Mouse (Mus musculus): ENCODE measurements around the gene Ar. TPM values are rescaled to one million over a fixed set of nuclear protein-coding genes. Genes with fewer than 3 reads are reported as not detected.
A peak's percentile ranks its signal among the peaks of the same experiment; 100 is the strongest.

Gene Ar
- 0.08 and 0.13 TPM in 2 replicates for polyA plus RNA-seq (2014; fragmentation: Nextera tagmentation; extraction: Ambion mirVana)

DNA sequence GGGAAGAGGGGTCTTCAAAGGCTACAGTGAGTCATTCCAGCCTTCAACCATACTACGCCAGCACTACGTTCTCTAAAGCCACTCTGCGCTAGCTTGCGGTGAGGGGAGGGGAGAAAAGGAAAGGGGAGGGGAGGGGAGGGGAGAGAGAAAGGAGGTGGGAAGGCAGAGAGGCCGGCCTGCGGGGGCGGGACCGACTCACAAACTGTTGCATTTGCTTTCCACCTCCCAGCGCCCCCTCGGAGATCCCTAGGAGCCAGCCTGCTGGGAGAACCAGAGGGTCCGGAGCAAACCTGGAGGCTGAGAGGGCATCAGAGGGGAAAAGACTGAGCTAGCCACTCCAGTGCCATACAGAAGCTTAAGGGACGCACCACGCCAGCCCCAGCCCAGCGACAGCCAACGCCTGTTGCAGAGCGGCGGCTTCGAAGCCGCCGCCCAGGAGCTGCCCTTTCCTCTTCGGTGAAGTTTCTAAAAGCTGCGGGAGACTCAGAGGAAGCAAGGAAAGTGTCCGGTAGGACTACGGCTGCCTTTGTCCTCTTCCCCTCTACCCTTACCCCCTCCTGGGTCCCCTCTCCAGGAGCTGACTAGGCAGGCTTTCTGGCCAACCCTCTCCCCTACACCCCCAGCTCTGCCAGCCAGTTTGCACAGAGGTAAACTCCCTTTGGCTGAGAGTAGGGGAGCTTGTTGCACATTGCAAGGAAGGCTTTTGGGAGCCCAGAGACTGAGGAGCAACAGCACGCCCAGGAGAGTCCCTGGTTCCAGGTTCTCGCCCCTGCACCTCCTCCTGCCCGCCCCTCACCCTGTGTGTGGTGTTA lies at the start of gene Ar:
TSS of gene Ar (plus strand) at position 239 of the 812 bp plus-strand sequence.
- Histone ChIP-seq H3K4me3 (ENCODE audit: low read depth, low read length) (peak within 1 kb of the TSS; percentile 32), H3K4me2 (ENCODE audit: low read depth, low read length, severe bottlenecking) (peak within 1 kb of the TSS; percentile 56), H3K4me1 (replicated peaks; ENCODE audit: control insufficient read depth, insufficient read depth, low read length) (no peaks in the 10 kb centered on the region), H3K27ac (ENCODE audit: low read depth, low read length) (no peak within 1 kb of the TSS), H3K9ac (ENCODE audit: low read length) (no peak within 1 kb of the TSS), H3K9me3 (ENCODE audit: control insufficient read depth, low read length) (no peaks in the 10 kb centered on the region), H3K27me3 (ENCODE audit: control insufficient read depth, insufficient read depth, low read length) (peaks cover 8% of the 10 kb centered on the region), H3K36me3 (ENCODE audit: control insufficient read depth, insufficient read depth, low read length) (no peaks in the 10 kb centered on the region)
- WGBS, result 20% methylated on average over 23 of the region's 27 CpGs
- peak; percentile 62 for ATAC-seq (replicated peaks; ENCODE audit: low FRiP score)
- DNase-seq (ENCODE audit: low spot score), result peak; percentile 52

GRCm38 (mm10) chrX:98149724-98150392 lies 1.3 kb downstream of the Ar start:
- H3K9ac ChIP-seq (ENCODE audit: low read length), result no peak overlapping the region

DNA sequence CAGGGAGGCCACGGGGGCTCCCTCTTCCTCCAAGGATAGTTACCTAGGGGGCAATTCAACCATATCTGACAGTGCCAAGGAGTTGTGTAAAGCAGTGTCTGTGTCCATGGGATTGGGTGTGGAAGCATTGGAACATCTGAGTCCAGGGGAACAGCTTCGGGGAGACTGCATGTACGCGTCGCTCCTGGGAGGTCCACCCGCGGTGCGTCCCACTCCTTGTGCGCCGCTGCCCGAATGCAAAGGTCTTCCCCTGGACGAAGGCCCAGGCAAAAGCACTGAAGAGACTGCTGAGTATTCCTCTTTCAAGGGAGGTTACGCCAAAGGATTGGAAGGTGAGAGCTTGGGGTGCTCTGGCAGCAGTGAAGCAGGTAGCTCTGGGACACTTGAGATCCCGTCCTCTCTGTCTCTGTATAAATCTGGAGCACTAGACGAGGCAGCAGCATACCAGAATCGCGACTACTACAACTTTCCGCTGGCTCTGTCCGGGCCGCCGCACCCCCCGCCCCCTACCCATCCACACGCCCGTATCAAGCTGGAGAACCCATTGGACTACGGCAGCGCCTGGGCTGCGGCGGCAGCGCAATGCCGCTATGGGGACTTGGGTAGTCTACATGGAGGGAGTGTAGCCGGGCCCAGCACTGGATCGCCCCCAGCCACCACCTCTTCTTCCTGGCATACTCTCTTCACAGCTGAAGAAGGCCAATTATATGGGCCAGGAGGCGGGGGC lies 2.0 kb downstream of the Ar start:
- peaks cover 8% of the 10 kb centered on the region for H3K27me3 ChIP-seq (ENCODE audit: control insufficient read depth, insufficient read depth, low read length)
- no peak overlapping the region for H3K27ac ChIP-seq (ENCODE audit: low read depth, low read length)
- WGBS, result 21% methylated on average over 33 of the region's 33 CpGs
- H3K9ac ChIP-seq (ENCODE audit: low read length), result no peak overlapping the region
- no peaks in the 10 kb centered on the region for H3K4me1 ChIP-seq (replicated peaks; ENCODE audit: control insufficient read depth, insufficient read depth, low read length)
- DNase-seq (ENCODE audit: low spot score) (peak; percentile 51), ATAC-seq (replicated peaks; ENCODE audit: low FRiP score) (peak; percentile 74)
- H3K36me3 ChIP-seq (ENCODE audit: control insufficient read depth, insufficient read depth, low read length), result no peaks in the 10 kb centered on the region
- H3K4me3 ChIP-seq (ENCODE audit: low read depth, low read length), result peak overlapping the region; percentile 32
- peak overlapping the region; percentile 56 for H3K4me2 ChIP-seq (ENCODE audit: low read depth, low read length, severe bottlenecking)
- H3K9me3 ChIP-seq (ENCODE audit: control insufficient read depth, low read length), result no peaks in the 10 kb centered on the region

More at GRCm38 (mm10) chrX:98149724-98150392, 1.3 kb downstream of the Ar start:
- ATAC-seq (replicated peaks; ENCODE audit: low FRiP score) (peak; percentile 55), DNase-seq (ENCODE audit: low spot score) (peak; percentile 53)
- no peaks in the 10 kb centered on the region for H3K36me3 ChIP-seq (ENCODE audit: control insufficient read depth, insufficient read depth, low read length)
- H3K4me2 ChIP-seq (ENCODE audit: low read depth, low read length, severe bottlenecking), result peak overlapping the region; percentile 56
- H3K9me3 ChIP-seq (ENCODE audit: control insufficient read depth, low read length), result no peaks in the 10 kb centered on the region
- H3K4me1 ChIP-seq (replicated peaks; ENCODE audit: control insufficient read depth, insufficient read depth, low read length), result no peaks in the 10 kb centered on the region
- 17% methylated on average over 18 of the region's 30 CpGs for WGBS
- peak overlapping the region; percentile 32 for H3K4me3 ChIP-seq (ENCODE audit: low read depth, low read length)
- peaks cover 8% of the 10 kb centered on the region for H3K27me3 ChIP-seq (ENCODE audit: control insufficient read depth, insufficient read depth, low read length)
- H3K27ac ChIP-seq (ENCODE audit: low read depth, low read length), result no peak overlapping the region

DNA sequence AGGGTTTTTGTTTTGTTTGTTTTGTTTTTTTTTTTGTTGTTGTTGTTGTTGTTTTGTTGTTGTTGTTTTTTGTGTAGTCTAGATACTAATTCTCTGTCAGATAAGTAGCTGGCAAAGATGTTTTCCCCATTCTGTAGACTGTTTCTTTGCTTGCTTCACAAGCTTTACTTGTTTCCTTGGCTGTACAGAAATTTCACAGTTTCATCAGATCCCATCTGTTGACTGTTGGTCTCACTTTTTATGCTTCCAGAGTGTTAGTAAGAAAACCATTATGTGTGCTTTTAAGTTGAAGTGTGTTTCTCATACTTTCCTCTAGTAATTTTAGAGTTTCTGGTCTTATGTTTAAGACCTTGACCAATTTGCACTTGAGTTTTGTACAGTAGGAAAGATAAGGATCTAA lies 41.2 kb downstream of the Ar start:
- Histone ChIP-seq H3K27me3 (ENCODE audit: control insufficient read depth, insufficient read depth, low read length) (no peaks in the 10 kb centered on the region), H3K36me3 (ENCODE audit: control insufficient read depth, insufficient read depth, low read length) (no peaks in the 10 kb centered on the region), H3K9me3 (ENCODE audit: control insufficient read depth, low read length) (no peaks in the 10 kb centered on the region), H3K27ac (ENCODE audit: low read depth, low read length) (no peak overlapping the region), H3K4me2 (ENCODE audit: low read depth, low read length, severe bottlenecking) (no peak overlapping the region), H3K9ac (ENCODE audit: low read length) (no peak overlapping the region), H3K4me1 (replicated peaks; ENCODE audit: control insufficient read depth, insufficient read depth, low read length) (no peaks in the 10 kb centered on the region), H3K4me3 (ENCODE audit: low read depth, low read length) (no peak overlapping the region)
- DNase-seq (ENCODE audit: low spot score) (no peak), ATAC-seq (replicated peaks; ENCODE audit: low FRiP score) (no peak)

DNA sequence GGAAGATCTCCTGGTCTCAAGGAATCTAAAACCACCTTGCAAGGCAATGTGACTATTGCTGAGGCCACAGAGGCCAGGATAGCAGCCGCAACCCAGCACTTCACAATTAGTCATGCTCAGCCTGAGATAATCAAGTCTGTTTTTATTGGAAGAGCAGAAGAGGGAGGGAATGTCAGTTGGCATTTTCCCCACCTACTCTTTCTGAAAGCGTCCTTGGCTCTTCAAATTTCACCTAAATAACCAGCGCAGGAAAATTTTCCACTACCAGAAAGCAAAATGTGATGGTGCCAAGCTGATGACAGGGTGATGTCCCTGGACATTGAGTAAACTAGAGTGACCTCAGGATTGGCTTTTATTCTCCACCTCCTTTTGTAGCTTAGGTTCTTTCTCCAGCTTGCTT lies 57.2 kb downstream of the Ar start:
- H3K4me3 ChIP-seq (ENCODE audit: low read depth, low read length), result no peak overlapping the region
- DNase-seq (ENCODE audit: low spot score) (no peak), ATAC-seq (replicated peaks; ENCODE audit: low FRiP score) (no peak)
- no peaks in the 10 kb centered on the region for H3K4me1 ChIP-seq (replicated peaks; ENCODE audit: control insufficient read depth, insufficient read depth, low read length)
- 65% methylated on average over 3 of the region's 3 CpGs for WGBS
- no peaks in the 10 kb centered on the region for H3K27me3 ChIP-seq (ENCODE audit: control insufficient read depth, insufficient read depth, low read length)
- no peaks in the 10 kb centered on the region for H3K36me3 ChIP-seq (ENCODE audit: control insufficient read depth, insufficient read depth, low read length)
- no peaks in the 10 kb centered on the region for H3K9me3 ChIP-seq (ENCODE audit: control insufficient read depth, low read length)
- H3K9ac ChIP-seq (ENCODE audit: low read length), result no peak overlapping the region
- H3K4me2 ChIP-seq (ENCODE audit: low read depth, low read length, severe bottlenecking), result no peak overlapping the region
- H3K27ac ChIP-seq (ENCODE audit: low read depth, low read length), result no peak overlapping the region

DNA sequence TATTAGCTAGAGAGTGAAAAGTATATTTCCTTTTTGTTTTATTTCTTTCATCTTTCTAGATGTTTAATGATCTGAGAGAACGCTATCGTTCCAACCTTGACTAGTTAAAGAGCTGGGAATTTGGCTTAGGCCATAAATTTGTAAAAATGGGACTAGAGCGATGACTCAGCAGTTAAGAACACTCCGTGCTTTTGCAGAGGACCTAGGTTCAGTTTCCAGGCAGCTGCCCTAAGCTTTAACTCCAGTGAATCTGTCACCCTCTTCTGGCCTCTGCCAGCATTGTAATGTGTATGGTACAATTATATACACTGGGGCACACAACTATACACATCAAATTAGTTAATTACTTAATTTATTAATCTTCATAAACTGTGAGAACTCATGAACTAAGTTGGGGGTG lies 58.6 kb downstream of the Ar start:
- H3K9ac ChIP-seq (ENCODE audit: low read length), result no peak overlapping the region
- no peaks in the 10 kb centered on the region for H3K27me3 ChIP-seq (ENCODE audit: control insufficient read depth, insufficient read depth, low read length)
- H3K36me3 ChIP-seq (ENCODE audit: control insufficient read depth, insufficient read depth, low read length), result no peaks in the 10 kb centered on the region
- DNase-seq (ENCODE audit: low spot score) (no peak), ATAC-seq (replicated peaks; ENCODE audit: low FRiP score) (no peak)
- no peak overlapping the region for H3K4me2 ChIP-seq (ENCODE audit: low read depth, low read length, severe bottlenecking)
- H3K27ac ChIP-seq (ENCODE audit: low read depth, low read length), result no peak overlapping the region
- no peaks in the 10 kb centered on the region for H3K9me3 ChIP-seq (ENCODE audit: control insufficient read depth, low read length)
- no peak overlapping the region for H3K4me3 ChIP-seq (ENCODE audit: low read depth, low read length)
- H3K4me1 ChIP-seq (replicated peaks; ENCODE audit: control insufficient read depth, insufficient read depth, low read length), result no peaks in the 10 kb centered on the region
- 84% methylated on average over 4 of the region's 4 CpGs for WGBS

- 83% methylated on average over 1 of the region's 1 CpGs for WGBS
- ATAC-seq (replicated peaks; ENCODE audit: low FRiP score), result no peak
- no peak overlapping the region for H3K4me3 ChIP-seq (ENCODE audit: low read depth, low read length)
Measured at GRCm38 (mm10) chrX:98216103-98216502, 67.5 kb downstream of the Ar start.

DNA sequence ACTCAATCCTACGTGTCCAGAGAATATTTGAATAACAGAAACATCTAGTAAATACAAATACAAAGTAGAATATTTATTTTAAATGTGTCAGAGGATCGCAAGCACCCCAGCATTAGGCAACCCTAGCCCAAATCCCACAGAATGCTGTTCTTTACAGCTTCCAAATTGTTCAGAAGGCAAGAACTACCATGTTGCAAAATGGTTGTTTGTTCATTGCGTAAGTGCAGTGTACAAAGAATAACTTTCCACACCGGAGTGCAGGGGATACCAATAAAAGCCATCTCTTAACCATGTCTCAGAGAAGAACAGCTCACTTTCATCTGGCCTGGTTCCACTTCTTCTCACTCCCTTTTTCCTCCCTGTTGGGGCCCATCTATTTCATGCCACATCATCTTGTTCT lies 90.4 kb downstream of the Ar start:
- H3K27ac ChIP-seq (ENCODE audit: low read depth, low read length), result no peak overlapping the region
- H3K4me3 ChIP-seq (ENCODE audit: low read depth, low read length), result no peak overlapping the region
- DNase-seq (ENCODE audit: low spot score) (no peak), ATAC-seq (replicated peaks; ENCODE audit: low FRiP score) (no peak)
- H3K4me2 ChIP-seq (ENCODE audit: low read depth, low read length, severe bottlenecking), result no peak overlapping the region
- 76% methylated on average over 4 of the region's 4 CpGs for WGBS
- no peaks in the 10 kb centered on the region for H3K27me3 ChIP-seq (ENCODE audit: control insufficient read depth, insufficient read depth, low read length)
- H3K4me1 ChIP-seq (replicated peaks; ENCODE audit: control insufficient read depth, insufficient read depth, low read length), result no peaks in the 10 kb centered on the region
- no peak overlapping the region for H3K9ac ChIP-seq (ENCODE audit: low read length)
- no peaks in the 10 kb centered on the region for H3K9me3 ChIP-seq (ENCODE audit: control insufficient read depth, low read length)
- H3K36me3 ChIP-seq (ENCODE audit: control insufficient read depth, insufficient read depth, low read length), result no peaks in the 10 kb centered on the region

More at GRCm38 (mm10) chrX:98216103-98216502, 67.5 kb downstream of the Ar start:
- no peak for DNase-seq (ENCODE audit: low spot score)
- Histone ChIP-seq H3K27ac (ENCODE audit: low read depth, low read length) (no peak overlapping the region), H3K4me2 (ENCODE audit: low read depth, low read length, severe bottlenecking) (no peak overlapping the region), H3K36me3 (ENCODE audit: control insufficient read depth, insufficient read depth, low read length) (no peaks in the 10 kb centered on the region), H3K9ac (ENCODE audit: low read length) (no peak overlapping the region), H3K9me3 (ENCODE audit: control insufficient read depth, low read length) (no peaks in the 10 kb centered on the region), H3K27me3 (ENCODE audit: control insufficient read depth, insufficient read depth, low read length) (no peaks in the 10 kb centered on the region), H3K4me1 (replicated peaks; ENCODE audit: control insufficient read depth, insufficient read depth, low read length) (no peaks in the 10 kb centered on the region)
